21 mouse cellular contexts compared by ENCODE assay signal in the genomic region with DNA sequence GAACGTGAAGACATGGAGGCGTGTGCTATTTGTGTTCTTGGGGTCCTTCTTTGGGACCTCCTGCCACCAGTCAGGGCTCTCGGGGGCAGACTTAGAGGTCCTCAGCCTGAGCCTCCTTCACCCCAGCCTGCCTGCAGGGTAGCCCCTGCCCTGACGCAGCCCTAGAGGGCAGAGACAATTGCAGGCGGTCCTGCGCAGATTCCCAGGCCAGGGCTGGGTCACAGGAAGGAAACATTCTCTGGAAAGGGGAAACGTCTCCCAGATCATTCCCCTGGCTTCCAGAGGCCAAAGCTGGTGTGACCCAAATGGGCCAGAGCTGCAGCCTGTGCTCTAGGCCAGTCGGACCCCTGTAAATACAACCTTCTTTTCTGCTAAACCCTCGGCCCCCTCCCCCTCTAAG. TPM values are rescaled to one million over a fixed set of nuclear protein-coding genes. Genes with fewer than 3 reads are reported as not detected.
A peak's percentile ranks its signal among the peaks of the same experiment; 100 is the strongest.
DNase-seq lines count a peak whose midpoint lies in the region; ATAC-seq and TF ChIP-seq lines count a peak whose summit lies in the region.
"Had no signal": no experiment of that assay in that cellular context is flagged by ENCODE, and none has a peak within 500 bp of the region (broad histone marks: within the 10 kb centered on the region; RNA-seq: fewer than 3 reads in every experiment).

No protein-coding gene starts in this region.

- no peak for ATAC-seq in kidney, embryonic 16.5 days (ENCODE audit: low FRiP score, low TSS enrichment)
- ATAC-seq in embryonic facial prominence, embryonic 11.5 days (replicated peaks; ENCODE audit: insufficient number of reproducible peaks, low FRiP score, low TSS enrichment, low read depth), result no peak
- ATAC-seq in heart, embryonic 11.5 days (replicated peaks; ENCODE audit: insufficient number of reproducible peaks, low FRiP score, low TSS enrichment), result no peak
- ATAC-seq: intestine, embryonic 16.5 days had no signal

- H3K27me3 ChIP-seq in kidney, embryonic 16.5 days (ENCODE audit: insufficient read depth, low read length), result peaks cover 58% of the 10 kb centered on the region
- peaks cover 35% of the 10 kb centered on the region for H3K27me3 ChIP-seq in embryonic facial prominence, embryonic 11.5 days (ENCODE audit: control insufficient read depth, insufficient read depth, low read length)
- peaks cover 64% of the 10 kb centered on the region for H3K27me3 ChIP-seq in heart, embryonic 11.5 days (ENCODE audit: control insufficient read depth, insufficient read depth, low read length)
- H3K27me3 ChIP-seq in limb, embryonic 10.5 days (ENCODE audit: low read depth, poor library complexity, severe bottlenecking), result peaks cover 94% of the 10 kb centered on the region

- H3K4me3 ChIP-seq in kidney, embryonic 16.5 days (ENCODE audit: low read length), result no peak overlapping the region
- H3K4me3 ChIP-seq in embryonic facial prominence, embryonic 11.5 days (ENCODE audit: low read depth, low read length), result no peak overlapping the region
- H3K4me3 ChIP-seq in heart, embryonic 11.5 days (ENCODE audit: low read depth, low read length), result no peak overlapping the region
- H3K4me3 ChIP-seq in lung, adult 2 months (replicated peaks; ENCODE audit: extremely low read depth, low read depth, low read length), result no peak overlapping the region
- H3K4me3 ChIP-seq in limb, embryonic 10.5 days, result no peak overlapping the region
- H3K4me3 ChIP-seq: erythroblast, embryonic 14.5 days; limb, embryonic 15.5 days; myocyte had no signal

- no peaks in the 10 kb centered on the region for H3K36me3 ChIP-seq in kidney, embryonic 16.5 days (ENCODE audit: insufficient read depth, low read length)
- H3K36me3 ChIP-seq in embryonic facial prominence, embryonic 11.5 days (replicated peaks; ENCODE audit: control insufficient read depth, insufficient read depth, low read depth, low read length), result no peaks in the 10 kb centered on the region
- H3K36me3 ChIP-seq in heart, embryonic 11.5 days (ENCODE audit: control insufficient read depth, insufficient read depth, low read length), result no peaks in the 10 kb centered on the region
- no peaks in the 10 kb centered on the region for H3K36me3 ChIP-seq in limb, embryonic 10.5 days
- H3K36me3 ChIP-seq: limb, embryonic 15.5 days had no signal

- 22% methylated on average over 9 of the region's 9 CpGs for WGBS in kidney, embryonic 16.5 days
- WGBS in embryonic facial prominence, embryonic 11.5 days, result 13% methylated on average over 9 of the region's 9 CpGs
- WGBS in heart, embryonic 11.5 days (ENCODE audit: insufficient replicate concordance), result 32% methylated on average over 9 of the region's 9 CpGs
- 30% methylated on average over 9 of the region's 9 CpGs for WGBS in lung, adult 2 months
- 18% methylated on average over 9 of the region's 9 CpGs for WGBS in limb, embryonic 10.5 days

- peak; percentile 17; the same call in 1 of the 2 replicates for TF ChIP-seq POLR2A in lung, adult 2 months (IDR thresholded peaks at IDR 0.05; ENCODE audit: borderline replicate concordance, extremely low read depth, low read depth, low read length)

- H3K27ac ChIP-seq in kidney, embryonic 16.5 days (ENCODE audit: low read length), result no peak overlapping the region
- H3K27ac ChIP-seq in embryonic facial prominence, embryonic 11.5 days (replicated peaks; ENCODE audit: low read depth, low read length), result no peak overlapping the region
- H3K27ac ChIP-seq in heart, embryonic 11.5 days (ENCODE audit: low read depth, low read length), result peak overlapping the region; percentile 8; the same call in 1 of the 2 replicates
- H3K27ac ChIP-seq in limb, embryonic 10.5 days, result no peak overlapping the region
- H3K27ac ChIP-seq: limb, embryonic 15.5 days; macrophage had no signal

- peak; percentile 39 for DNase-seq in kidney, adult 11 months
- peak; percentile 15 for DNase-seq in embryonic facial prominence, embryonic 11.5 days (ENCODE audit: low spot score)
- DNase-seq in lung, adult 2 months, result peak; percentile 26
- DNase-seq in cerebellum, adult 8-10 months, result no peak
- no peak for DNase-seq in left cerebral cortex, adult 18-20 months (ENCODE audit: low spot score in 2 of 2)
- DNase-seq in limb, embryonic 10.5 days (ENCODE audit: low spot score), result no peak
- DNase-seq: cerebellum, adult 9-11 months; layer of hippocampus, postnatal 36 days; retina, postnatal 1 day; thymus, adult 2 months had no signal

- no peak for TF ChIP-seq CTCF in lung, adult 2 months (IDR thresholded peaks at IDR 0.05; ENCODE audit: insufficient read depth, low read length)

- no peaks in the 10 kb centered on the region for H3K9me3 ChIP-seq in kidney, embryonic 16.5 days (ENCODE audit: low read length)
- no peaks in the 10 kb centered on the region for H3K9me3 ChIP-seq in embryonic facial prominence, embryonic 11.5 days (replicated peaks; ENCODE audit: control insufficient read depth, low read length)
- H3K9me3 ChIP-seq in heart, embryonic 11.5 days (replicated peaks; ENCODE audit: control insufficient read depth, low read length), result no peaks in the 10 kb centered on the region
- H3K9me3 ChIP-seq in limb, embryonic 10.5 days (replicated peaks), result no peaks in the 10 kb centered on the region
- H3K9me3 ChIP-seq: limb, embryonic 15.5 days had no signal

- peaks cover 36% of the 10 kb centered on the region for H3K4me1 ChIP-seq in kidney, embryonic 16.5 days (ENCODE audit: insufficient read depth, low read length)
- H3K4me1 ChIP-seq in embryonic facial prominence, embryonic 11.5 days (ENCODE audit: control insufficient read depth, insufficient read depth, low read length), result peaks cover 3% of the 10 kb centered on the region
- H3K4me1 ChIP-seq in heart, embryonic 11.5 days (ENCODE audit: control insufficient read depth, insufficient read depth, low read length), result peaks cover 20% of the 10 kb centered on the region
- peaks cover 10% of the 10 kb centered on the region for H3K4me1 ChIP-seq in lung, adult 2 months (ENCODE audit: control insufficient read depth, insufficient read depth, low read length)
- H3K4me1 ChIP-seq in limb, embryonic 10.5 days, result peaks cover 34% of the 10 kb centered on the region

- H3K9ac ChIP-seq in kidney, embryonic 16.5 days (replicated peaks; ENCODE audit: low read length), result no peak overlapping the region
- no peak overlapping the region for H3K9ac ChIP-seq in embryonic facial prominence, embryonic 11.5 days (replicated peaks; ENCODE audit: low read length)
- no peak overlapping the region for H3K9ac ChIP-seq in heart, embryonic 11.5 days (ENCODE audit: low read depth, low read length)
- H3K9ac ChIP-seq: limb, embryonic 15.5 days had no signal

- H3K4me2 ChIP-seq in kidney, embryonic 16.5 days (replicated peaks; ENCODE audit: low read depth, low read length), result no peak overlapping the region
- H3K4me2 ChIP-seq in embryonic facial prominence, embryonic 11.5 days (ENCODE audit: low read depth, low read length), result no peak overlapping the region
- H3K4me2 ChIP-seq in heart, embryonic 11.5 days, result no peak overlapping the region
- H3K4me2 ChIP-seq: limb, embryonic 15.5 days had no signal

RNA-seq across cellular contexts. Expression of a gene that starts 12.2 kb away (rescaled TPM):
- 66.3 and 68.9 TPM in 2 replicates for polyA plus RNA-seq in kidney, embryonic 16.5 days (2015; fragmentation: Nextera tagmentation; extraction: Ambion mirVana)
- 28.3 and 30.0 TPM in 2 replicates for polyA plus RNA-seq in embryonic facial prominence, embryonic 11.5 days (2014; fragmentation: Nextera tagmentation; extraction: Ambion mirVana)
- 14.3 and 14.5 TPM in 2 replicates for polyA plus RNA-seq in heart, embryonic 11.5 days (2014; fragmentation: Nextera tagmentation; extraction: Ambion mirVana)
- polyA plus RNA-seq in lung, adult 2 months (2012; rRNA removed), result 184 and 333 TPM in 2 replicates
- total RNA-seq in left cerebral cortex, adult 18-20 months (2021), result 1 to 10 TPM; 6.1 to 6.8 TPM
- 6.8 and 9.0 TPM in 2 replicates for polyA plus RNA-seq in limb, embryonic 10.5 days (2016; fragmentation: Nextera tagmentation; extraction: Ambion mirVana)

RNA-seq across cellular contexts. Expression of a gene that starts 16.1 kb away (rescaled TPM):
- polyA plus RNA-seq in kidney, embryonic 16.5 days (2015; fragmentation: Nextera tagmentation; extraction: Ambion mirVana), result not detected in 2 replicates
- not detected in 2 replicates for polyA plus RNA-seq in embryonic facial prominence, embryonic 11.5 days (2014; fragmentation: Nextera tagmentation; extraction: Ambion mirVana)
- not detected in 2 replicates for polyA plus RNA-seq in heart, embryonic 11.5 days (2014; fragmentation: Nextera tagmentation; extraction: Ambion mirVana)
- polyA plus RNA-seq in lung, adult 2 months (2012; rRNA removed), result not detected in 2 replicates
- not detected for total RNA-seq in left cerebral cortex, adult 18-20 months (2021)
- polyA plus RNA-seq in limb, embryonic 10.5 days (2016; fragmentation: Nextera tagmentation; extraction: Ambion mirVana), result not detected in 2 replicates
- total RNA-seq: heart, postnatal 14 days; layer of hippocampus, postnatal 36 days had no signal
- polyA plus RNA-seq: brain, embryonic 14.5 days; erythroblast, embryonic 14.5 days; frontal cortex, adult 2 months; intestine, embryonic 16.5 days; limb, embryonic 15.5 days; macrophage; myocyte; spleen, adult 2 months; thymus, adult 2 months had no signal

Comparison
In these comparisons a context has a peak if more than half of its experiments do, and no peak if none do; other contexts are left out.
1. DNase-seq: peak in kidney, adult 11 months (single experiment), embryonic facial prominence, embryonic 11.5 days (single experiment) and lung, adult 2 months (single experiment); none in cerebellum, adult 8-10 months (single experiment), left cerebral cortex, adult 18-20 months (0 of 2) and limb, embryonic 10.5 days (single experiment).